Mouse (Mus musculus): Measurements from ENCODE around the gene Sertad1. TPM values are rescaled to one million over a fixed set of nuclear protein-coding genes. Genes with fewer than 3 reads are reported as not detected.
A peak's percentile ranks its signal among the peaks of the same experiment; 100 is the strongest.
"Not testable (repeated sequence)": the region's sequence is repeated elsewhere in the genome, so short reads cannot be mapped to it uniquely, and the experiment has no call there.

The Sertad1 gene
- total RNA-seq, 4 experiments from 2014 or later = 6.5 to 9.8 (median 8.8) TPM

DNA sequence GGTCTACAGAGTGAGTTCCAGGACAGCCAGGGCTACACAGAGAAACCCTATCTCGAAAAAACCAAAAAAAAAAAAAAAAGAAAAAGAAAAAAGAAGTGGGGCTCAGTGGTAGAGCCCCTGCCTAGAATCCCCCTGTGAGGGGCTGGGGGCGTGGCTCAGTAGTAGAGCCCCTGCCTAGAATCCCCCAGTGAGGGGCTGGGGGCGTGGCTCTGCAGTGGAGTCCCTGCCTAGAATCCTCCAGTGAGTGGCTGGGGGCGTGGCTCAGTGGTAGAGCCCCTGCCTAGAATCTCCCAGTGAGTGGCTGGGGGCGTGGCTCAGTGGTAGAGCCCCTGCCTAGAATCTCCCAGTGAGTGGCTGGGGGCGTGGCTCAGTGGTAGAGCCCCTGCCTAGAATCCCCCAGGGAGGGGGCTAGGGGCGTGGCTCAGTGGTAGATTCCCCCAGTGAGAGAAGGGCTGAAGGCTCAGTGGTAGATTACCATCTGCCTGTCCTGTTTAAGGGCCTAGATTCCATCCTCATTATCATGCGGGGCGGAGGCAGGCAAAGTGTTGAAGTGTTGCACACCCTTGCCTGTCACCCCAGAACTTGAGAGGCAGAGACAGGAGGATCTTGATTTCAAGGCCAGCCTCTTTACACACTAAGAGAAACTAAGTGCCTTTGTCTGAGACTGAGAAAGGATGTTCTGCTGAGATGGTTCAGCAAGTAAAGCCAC is 8.1 kb downstream of the Sertad1 start:
- not testable (repeated sequence) for DNase-seq (ENCODE audit: low spot score in 2 of 2)

DNA sequence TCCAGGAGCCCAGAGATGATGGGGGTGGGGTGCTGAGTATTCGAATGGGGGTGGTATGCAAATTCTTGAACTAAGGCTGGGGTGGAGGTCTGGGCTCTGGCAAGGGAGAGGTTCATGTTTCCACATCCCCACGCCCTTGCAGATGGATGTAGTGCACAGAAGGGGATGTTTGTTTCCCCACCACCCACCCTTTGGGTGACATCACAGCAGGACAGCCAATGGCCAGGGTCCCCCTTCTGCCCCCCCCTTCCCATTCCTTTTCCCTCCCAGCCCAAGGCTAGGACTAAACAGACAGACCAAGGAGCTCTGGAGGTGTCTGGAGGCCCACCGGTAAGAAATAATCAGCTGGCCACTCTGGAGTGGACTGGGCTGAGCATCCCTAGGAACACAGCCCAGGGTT is 12.3 kb downstream of the Sertad1 start, which contains the start of gene Prx:
Prx (plus strand) TSS at position 289 of the 400 bp plus-strand sequence.
- DNase-seq (ENCODE audit: low spot score in 2 of 2) = no peak

- peak; percentile 66 to 69 for DNase-seq (ENCODE audit: low spot score in 2 of 2)
These were observed 14.9 kb downstream of the Sertad1 start for GRCm38 (mm10) chr7:27501620-27502019.

DNA sequence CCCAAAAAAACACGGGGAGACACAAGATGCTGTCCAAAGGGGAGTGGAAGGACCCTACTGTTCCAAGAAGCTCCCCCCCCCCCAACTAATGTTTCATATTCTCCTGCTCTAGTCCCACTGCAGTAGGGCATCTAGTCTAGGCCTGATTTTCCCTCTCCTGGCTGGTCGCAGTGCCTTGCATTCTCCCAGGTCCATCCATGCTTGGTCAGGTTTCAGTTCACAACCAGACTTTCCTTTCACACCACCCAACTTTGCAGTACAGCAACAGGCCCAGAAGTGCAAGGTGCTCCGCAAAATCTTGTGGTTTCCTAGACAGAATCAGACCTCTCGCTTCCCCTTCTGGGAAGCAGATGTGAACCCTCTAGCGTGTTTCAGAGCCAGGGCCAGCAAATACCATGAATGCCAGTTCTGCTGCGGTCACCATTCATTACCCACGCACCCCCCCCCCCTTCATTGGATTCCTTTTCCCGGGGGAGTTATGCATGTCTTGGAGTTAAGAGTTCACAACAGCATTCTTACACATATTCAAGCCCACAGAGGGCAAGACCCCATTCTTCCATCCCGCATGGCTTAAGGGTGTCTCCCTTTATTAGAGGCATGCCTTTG is 20.2 kb downstream of the Sertad1 start:
- DNase-seq (ENCODE audit: low spot score in 2 of 2) = no peak

- DNase-seq (ENCODE audit: low spot score in 2 of 2) = peak; percentile 97 to 99
These were observed 21.3 kb downstream of the Sertad1 start for GRCm38 (mm10) chr7:27507711-27508647.

DNA sequence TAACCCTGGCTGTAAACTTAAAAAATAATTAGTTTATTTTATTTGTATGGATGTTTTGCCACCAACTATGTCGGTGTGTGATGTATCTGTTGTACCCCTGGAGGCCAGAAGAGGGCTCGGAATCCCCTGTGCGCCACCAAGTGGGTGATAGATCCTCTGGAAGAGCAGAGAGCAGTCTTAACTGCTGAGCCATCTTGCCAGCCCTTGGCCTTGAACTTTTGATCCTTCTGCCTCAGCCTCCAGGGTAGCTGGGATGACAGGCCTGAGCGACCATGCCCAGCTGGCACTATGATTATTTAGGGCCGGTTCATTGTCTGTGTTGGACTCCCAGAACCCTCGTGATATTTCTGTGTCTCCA is 21.9 kb downstream of the Sertad1 start:
- DNase-seq (ENCODE audit: low spot score in 2 of 2) = peak; percentile 28 to 50

DNA sequence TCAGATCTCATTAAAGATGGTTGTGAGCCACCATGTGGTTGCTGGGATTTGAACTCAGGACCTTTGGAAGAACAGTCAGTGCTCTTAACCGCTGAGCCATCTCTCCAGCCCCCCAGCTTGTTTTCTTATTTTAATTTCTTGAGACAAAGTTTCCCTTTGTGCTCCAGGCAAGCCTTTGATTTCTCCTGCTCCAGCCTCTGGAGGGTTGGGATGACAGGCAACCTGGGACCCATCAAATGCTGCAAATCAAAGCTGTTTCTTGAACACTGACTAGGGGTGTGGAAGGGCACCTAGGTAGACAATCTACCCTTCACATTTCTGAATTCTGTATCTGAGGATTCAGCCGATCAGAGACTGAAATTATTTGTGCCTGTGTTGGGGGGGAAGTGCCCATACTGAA is 24.1 kb downstream of the Sertad1 start:
- DNase-seq (ENCODE audit: low spot score in 2 of 2) = no peak

DNA sequence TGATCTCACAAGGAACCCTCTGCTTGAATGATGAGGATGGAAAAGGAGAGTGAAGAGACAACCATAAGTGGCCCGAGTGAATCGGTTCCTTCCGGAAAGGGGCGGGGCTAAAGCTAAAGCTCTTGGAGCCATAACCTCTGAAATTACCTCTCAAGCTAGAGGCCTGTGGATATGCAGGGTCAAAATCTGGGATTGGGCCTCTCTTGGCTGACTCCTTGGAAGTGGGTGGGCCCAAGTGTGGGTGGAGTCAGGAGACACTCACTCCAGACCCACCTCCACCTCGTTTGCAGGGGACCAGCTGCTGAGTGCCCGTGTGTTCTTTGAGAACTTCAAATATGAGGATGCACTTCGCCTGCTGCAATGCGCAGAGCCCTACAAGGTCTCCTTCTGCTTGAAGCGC is 28.3 kb downstream of the Sertad1 start:
- no peak for DNase-seq (ENCODE audit: low spot score in 2 of 2)

DNA sequence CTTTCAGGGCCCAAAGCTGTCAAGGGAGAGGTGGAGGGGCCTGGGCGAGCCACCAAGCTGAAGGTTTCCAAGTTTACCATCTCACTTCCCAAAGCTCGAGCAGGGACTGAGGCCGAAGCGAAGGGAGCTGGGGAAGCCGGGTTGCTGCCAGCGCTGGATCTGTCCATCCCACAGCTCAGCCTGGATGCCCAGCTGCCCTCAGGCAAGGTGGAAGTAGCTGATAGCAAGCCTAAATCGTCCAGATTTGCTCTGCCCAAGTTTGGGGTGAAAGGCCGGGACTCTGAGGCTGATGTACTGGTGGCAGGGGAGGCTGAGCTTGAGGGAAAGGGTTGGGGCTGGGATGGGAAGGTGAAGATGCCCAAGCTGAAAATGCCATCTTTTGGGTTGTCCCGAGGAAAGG is 31.6 kb downstream of the Sertad1 start:
- no peak for DNase-seq (ENCODE audit: low spot score in 2 of 2)

DNA sequence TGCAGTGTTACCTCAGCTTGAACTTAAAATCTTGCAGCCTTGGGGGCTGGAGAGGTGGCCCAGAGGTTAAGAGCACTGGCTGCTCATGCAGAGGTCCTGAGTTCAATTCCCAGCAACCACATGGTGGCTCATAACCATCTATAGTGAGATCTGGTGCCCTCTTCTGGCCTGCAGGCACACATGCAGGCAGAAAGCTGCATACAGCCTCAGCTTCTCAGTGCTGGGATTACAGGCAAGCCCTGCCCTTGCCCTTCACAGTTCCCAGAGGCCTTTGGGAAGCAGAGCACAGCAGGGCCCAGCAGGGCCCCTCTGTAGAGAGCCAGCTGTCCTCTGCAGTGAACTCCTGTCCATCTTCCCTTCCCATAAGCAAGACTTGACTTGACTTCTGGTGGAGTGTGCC is 33.4 kb downstream of the Sertad1 start:
- no peak for DNase-seq (ENCODE audit: low spot score in 2 of 2)

- DNase-seq (ENCODE audit: low spot score in 2 of 2) = no peak
These were observed 33.9 kb downstream of the Sertad1 start for GRCm38 (mm10) chr7:27520599-27520998.

- no peak for DNase-seq (ENCODE audit: low spot score in 2 of 2)
These were observed 36.3 kb downstream of the Sertad1 start, which contains the start of gene Hipk4 for GRCm38 (mm10) chr7:27522967-27523366. Gene Hipk4 (plus strand): TSS chr7:27523267.

DNA sequence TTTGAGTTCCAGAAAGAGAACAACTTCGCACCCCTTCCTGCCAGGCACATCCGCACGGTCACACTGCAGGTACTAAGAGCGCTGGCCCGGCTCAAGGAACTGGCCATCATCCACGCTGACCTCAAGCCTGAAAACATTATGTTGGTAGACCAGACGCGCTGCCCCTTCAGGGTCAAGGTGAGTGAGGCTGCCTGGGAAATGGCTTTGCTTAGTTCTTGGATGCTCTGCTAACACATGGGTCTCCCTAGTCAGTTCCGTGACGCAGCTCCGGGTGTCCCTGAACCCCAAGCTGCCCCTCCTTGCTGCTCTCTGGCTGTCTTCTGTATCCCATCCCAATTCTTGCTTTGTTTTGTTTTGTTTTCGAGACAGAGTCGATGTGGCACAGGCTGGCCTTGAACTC is 37.1 kb downstream of the Sertad1 start:
- no peak for DNase-seq (ENCODE audit: low spot score in 2 of 2)

DNA sequence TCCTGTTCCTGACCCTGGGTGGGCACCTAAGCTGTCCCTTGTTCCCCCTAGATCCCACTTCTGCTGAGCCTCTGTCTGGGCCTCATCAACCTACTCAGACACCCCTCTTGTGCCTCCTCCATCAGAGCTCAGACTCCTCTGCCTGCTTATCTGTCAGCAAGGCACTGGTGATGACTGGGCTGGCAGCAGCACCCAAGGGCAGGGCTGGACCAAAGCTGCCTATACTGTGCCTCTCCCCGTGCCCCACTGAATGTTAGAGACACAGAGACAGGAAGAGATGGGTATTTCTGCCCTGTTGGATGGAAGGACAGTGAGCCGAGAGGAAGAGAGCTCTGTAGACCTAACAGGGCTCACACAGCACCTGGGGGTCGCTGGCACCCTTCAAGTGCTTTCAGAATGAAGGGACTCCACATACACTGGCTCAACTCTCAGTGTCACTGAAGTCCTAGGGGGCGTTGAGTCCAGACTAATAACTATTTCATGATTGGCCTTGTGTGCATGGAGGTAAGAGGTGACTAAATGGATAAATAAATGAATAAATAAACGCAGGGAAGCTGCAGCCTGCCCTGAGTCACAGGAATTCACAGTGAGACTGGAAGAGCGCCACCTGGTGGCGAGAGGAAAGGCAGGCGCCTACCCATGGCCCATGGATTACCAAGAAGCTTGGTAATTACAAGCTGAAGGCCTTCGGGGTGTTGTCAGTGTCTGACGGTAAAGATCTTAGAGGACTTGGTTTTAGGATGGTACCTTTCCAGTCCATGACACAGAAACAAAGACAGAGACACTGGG is 39.5 kb downstream of the Sertad1 start:
- peak; percentile 41 to 61 for DNase-seq (ENCODE audit: low spot score in 2 of 2)

DNA sequence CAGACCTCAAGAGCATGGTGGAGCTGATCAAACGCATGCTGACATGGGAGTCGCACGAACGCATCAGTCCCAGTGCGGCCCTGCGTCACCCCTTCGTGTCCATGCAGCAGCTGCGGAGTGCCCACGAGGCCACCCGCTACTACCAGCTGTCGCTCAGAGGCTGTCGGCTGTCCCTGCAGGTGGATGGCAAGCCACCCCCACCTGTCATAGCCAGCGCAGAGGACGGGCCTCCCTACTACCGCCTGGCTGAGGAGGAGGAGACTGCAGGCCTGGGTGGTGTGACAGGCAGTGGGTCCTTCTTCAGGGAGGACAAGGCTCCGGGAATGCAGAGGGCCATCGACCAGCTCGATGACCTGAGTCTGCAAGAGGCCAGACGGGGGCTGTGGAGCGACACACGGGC is 42.4 kb downstream of the Sertad1 start:
- DNase-seq (ENCODE audit: low spot score in 2 of 2) = no peak

DNA sequence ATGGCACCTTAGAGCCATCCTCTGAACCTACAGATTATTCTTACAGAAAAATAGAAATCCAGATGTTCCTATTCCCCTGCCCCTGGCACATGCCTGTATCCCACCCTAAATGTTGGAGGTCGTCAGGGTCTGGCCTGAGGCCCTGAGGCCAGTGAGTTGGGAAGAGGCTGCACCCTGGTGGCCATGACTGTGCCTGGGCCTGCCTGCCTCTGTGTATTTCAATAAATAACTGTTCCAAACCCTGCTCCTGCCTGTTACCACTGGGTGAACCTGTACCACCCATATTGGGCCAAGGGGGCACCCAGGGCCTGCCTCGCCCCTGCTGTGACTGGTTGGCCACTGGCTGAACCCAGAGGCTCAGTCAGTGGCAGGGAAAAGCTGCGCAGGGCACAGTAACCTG is 44.2 kb downstream of the Sertad1 start:
- DNase-seq (ENCODE audit: low spot score in 2 of 2) = no peak

DNA sequence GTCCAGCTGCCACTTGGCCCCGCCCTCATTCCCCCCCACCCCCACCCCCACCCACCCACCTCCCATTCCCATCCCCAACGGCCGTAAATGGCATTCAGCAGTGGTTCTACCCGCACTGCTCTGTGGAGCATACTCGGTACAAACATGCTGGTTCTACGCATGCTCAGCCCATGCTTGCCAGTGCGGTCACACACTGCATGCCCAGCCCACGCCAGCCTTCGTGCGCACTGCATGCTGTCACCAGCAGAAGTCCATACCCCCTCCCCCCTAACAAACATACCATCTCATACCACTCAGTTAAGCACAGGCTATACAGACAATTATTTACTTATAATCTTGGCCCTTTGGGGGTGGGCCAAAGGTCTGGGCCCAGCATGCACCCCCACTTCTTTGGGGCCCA is 45.0 kb downstream of the Sertad1 start:
- no peak for DNase-seq (ENCODE audit: low spot score in 2 of 2)

GRCm38 (mm10) chr7:27532480-27533050 is 45.9 kb downstream of the Sertad1 start:
- DNase-seq (ENCODE audit: low spot score in 2 of 2) = no peak

DNA sequence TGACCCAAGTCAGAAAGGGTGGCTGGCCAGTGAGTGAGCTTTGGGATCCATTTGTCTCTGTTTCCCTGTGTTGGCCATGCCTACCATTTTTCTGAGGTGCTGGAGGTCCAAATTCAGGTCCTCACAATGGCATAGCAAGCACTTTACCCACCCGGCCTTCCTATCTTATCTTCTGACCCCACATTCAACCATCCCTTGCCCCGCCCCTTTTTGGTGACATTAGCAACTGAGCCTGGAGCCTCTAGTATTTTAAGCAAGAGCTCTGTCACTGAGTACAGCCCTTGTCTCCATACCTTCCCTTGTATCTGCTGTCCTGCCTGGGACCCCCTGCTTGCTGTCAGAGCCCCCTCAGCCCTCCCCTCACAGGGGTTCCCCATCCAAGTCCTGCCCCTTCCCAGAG is 48.7 kb downstream of the Sertad1 start:
- no peak for DNase-seq (ENCODE audit: low spot score in 2 of 2)

DNA sequence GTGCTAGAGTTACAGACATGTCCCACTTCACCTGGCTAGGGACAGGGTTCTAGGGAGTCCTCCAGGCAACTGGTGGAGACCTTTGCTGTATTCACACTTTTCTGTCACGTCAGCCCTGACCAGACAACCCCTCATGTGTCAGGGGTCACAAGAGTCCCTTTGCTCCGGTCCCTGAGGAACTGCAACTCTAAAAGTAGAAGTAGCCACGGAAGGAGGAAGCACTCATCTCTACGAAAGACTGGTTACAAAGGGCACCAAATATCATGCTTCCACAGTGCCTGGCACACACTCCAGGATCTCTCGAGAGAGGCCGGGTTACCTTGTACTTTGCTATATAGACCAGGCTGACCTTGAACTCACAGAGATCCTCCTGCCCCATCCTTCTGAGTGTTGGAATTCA is 49.9 kb downstream of the Sertad1 start:
- no peak for DNase-seq (ENCODE audit: low spot score in 2 of 2)

- DNase-seq (ENCODE audit: low spot score in 2 of 2) = no peak
These were observed 51.3 kb downstream of the Sertad1 start for GRCm38 (mm10) chr7:27537998-27538397.

All from gastrocnemius, adult 8-10 months (tissue).